ENCODE assay signal across 17 mouse cellular contexts in the genomic region with DNA sequence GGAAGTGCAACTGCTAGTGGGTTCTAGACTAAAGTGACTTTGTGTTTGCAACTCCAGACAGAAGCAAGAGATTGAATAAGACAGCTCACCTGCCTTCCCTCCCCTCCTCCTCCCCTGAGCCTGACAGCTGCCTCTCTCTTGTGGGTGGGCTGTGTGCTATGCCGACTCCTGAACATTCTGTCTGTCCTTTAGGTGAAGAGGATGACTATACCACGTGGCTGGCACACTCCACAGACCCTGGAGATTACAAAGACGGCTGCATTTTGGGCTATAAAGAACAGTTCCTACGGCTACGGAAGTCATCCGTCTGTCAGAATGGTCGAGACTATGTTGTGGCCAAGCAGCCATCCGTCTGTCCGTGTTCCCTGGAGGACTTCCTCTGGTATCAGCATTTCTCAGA. TPM values are rescaled to one million over a fixed set of nuclear protein-coding genes. Genes with fewer than 3 reads are reported as not detected.
"Had no signal": no experiment of that assay in that cellular context is flagged by ENCODE, and none has a peak within 500 bp of the region (broad histone marks: within the 10 kb centered on the region; RNA-seq: fewer than 3 reads in every experiment).

No protein-coding gene starts in this region.

- H3K4me2 ChIP-seq: limb, embryonic 13.5 days; neural tube, embryonic 15.5 days had no signal

- H3K9me3 ChIP-seq: limb, embryonic 13.5 days; midbrain, embryonic 10.5 days; neural tube, embryonic 15.5 days had no signal

- H3K27ac ChIP-seq: kidney, postnatal 0 days; limb, embryonic 13.5 days; liver, embryonic 14.5 days; midbrain, embryonic 10.5 days; neural tube, embryonic 15.5 days had no signal

- DNase-seq: kidney, adult 9 months; kidney, postnatal 36 days; layer of hippocampus, postnatal 36 days; left cerebral cortex, postnatal 4 days; lung, adult 18-20 months; midbrain, embryonic 14.5 days; thymus, adult 18-20 months; thymus, postnatal 14 days had no signal

- H3K9ac ChIP-seq: limb, embryonic 13.5 days; liver, embryonic 14.5 days; neural tube, embryonic 15.5 days had no signal

- H3K4me3 ChIP-seq: limb, embryonic 13.5 days; midbrain, embryonic 10.5 days; myocyte; neural tube, embryonic 15.5 days had no signal

- H3K27me3 ChIP-seq: limb, embryonic 13.5 days; neural tube, embryonic 15.5 days had no signal

- H3K4me1 ChIP-seq: limb, embryonic 13.5 days; midbrain, embryonic 10.5 days; neural tube, embryonic 15.5 days had no signal

RNA-seq across cellular contexts. Expression of a gene that starts 16.3 kb away (rescaled TPM):
- total RNA-seq: left cerebral cortex, postnatal 10 days; liver, adult 2 months had no signal
- polyA plus RNA-seq: kidney, postnatal 0 days; limb, embryonic 13.5 days; liver, adult 2 months; midbrain, embryonic 14.5 days; myocyte; stomach, embryonic 14.5 days had no signal

RNA-seq across cellular contexts. Expression of a gene that starts 35.3 kb away (rescaled TPM):
- total RNA-seq: liver, adult 2 months had no signal
